Mouse (Mus musculus) thymus, postnatal 36 days (tissue): Measurements from ENCODE around the gene Ppp1r17.

ENCODE experiments used
- DNase-seq, 2 experiments: peaks; one replicate each; pipeline ENCODE4 v3.0.0; 2022; ENCODE audit warnings: mixed read lengths in 2 of 2

The Ppp1r17 gene

DNA sequence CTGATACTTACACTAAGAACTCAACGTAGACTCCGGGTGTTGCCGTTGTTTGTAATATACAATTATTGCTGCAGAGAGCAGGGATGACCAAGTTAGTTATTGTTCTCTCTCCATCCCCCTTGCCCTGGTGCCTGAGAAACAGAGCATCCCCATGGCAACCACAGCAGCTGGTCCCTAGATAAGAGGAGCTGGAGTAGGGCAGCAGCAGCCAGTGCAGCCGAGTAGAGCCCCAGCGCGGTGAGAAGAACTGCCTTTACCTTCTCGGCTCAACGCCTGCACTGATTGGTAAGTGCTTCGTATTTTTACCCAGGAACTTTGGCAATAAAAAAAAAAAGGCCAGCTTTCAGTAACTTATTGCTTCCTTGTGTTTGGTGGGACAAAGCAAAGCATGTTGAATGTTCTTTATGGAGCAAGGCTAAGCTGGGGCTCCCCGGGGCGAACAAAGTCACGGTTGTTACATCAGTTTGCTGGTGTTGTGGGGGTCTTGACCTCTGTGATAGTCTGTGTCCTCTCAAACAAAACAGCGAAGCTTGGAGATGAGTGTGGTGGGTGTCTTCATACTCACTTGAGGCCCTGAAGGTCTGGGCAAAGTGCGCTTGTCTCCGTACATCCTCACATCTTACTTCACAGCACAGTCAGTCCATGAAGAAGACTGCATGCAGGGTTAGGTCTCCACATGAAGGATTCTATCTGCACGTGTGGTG is at the start of gene Ppp1r17:
TSS of gene Ppp1r17 (plus strand) at position 207 of the 704 bp plus-strand sequence.
- DNase-seq = no peak

DNA sequence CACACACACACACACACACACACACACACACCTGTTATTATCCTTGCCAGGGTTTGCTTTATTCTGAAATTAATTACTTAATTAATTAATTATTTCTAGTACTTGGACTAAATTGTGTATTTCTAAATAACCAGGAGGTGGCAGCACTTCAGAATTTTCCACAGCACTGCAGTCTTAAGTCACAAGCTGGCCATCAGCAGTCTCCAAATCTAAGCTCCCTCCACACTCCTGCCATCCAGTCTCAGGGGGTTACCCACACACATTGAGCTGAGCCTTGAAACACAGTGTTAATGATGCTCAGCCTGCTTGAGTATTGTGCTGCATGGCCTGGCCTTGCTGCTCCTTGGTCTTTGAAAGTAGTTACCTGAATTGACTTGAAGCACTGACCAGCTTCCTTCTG is 44.3 kb upstream of the Ppp1r17 start:
- no peak for DNase-seq

DNA sequence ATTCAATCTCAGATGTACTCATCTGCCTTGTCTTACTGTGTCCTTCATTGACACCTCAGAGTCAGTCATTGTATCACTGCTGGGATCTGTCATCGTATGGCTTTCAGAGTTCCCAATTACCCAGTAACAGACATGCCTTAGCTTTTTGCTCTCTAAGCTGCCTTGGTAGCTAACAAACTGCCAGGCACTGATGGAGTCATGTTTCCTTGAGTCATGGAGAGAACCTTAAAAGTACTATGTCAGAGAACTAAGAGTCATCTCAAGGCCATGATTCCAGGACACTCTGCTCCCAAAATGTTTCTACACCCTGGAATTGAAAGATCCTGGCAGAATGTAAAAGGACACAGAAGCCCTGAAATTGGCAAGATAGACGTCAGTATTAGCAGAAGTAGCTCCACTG is 37.5 kb upstream of the Ppp1r17 start:
- DNase-seq = no peak

DNA sequence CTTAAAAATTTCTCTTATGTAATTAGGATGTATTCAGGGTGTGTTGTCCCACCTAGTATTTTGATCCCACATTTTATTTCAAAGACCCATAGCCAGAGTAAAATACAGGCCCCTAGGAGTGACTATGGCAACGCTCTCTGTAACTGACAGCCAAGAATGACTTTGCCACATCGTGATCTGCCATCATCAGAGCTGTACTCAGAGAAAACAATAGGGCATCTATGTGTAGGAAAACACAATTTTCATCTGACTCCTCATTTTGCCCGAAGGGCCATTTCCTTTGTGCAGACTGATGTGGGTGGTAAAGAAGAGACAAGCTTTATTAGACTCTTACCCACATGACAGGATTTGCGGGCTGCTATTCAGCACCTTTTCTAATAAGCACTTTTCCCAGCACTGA is 8.6 kb upstream of the Ppp1r17 start:
- no peak for DNase-seq

DNA sequence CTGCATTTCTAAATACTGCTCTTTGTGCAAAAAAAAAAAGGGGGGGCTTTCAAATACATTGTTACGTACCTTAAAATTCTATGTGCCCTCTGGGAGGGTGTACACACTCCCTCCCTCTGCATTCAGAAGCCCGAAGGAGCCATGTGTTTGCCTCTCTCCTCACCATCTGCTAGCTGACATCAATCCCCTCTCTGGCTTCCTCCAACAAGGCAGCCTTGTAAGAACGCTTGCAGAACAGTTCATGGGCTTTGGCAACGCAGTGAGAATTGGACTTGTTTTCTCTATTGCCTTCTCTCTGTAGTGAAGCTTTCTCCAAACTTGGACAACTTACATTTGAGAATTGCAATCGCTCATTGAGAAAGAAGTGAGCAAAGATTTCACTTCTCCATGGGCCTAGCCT is 4.9 kb upstream of the Ppp1r17 start:
- DNase-seq = no peak

DNA sequence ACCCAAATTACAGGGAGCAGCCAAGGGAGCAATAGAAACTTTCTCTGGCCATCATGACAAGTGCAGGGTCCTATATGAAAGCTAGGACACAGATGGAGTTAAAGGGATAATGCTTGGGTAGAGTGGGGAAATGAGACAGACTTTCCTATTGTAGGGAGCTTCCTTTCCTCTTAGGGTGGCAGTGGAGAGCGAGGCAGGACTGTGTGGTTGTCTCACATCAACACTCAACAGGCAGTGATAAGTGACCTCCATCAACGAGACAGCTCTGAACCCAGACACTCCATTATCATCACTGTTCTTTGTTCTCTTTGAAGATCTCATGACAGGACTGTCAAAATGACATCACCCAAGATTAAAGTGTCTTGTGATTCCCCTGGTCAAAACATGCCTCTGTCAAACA is 2.3 kb downstream of the Ppp1r17 start:
- no peak for DNase-seq

DNA sequence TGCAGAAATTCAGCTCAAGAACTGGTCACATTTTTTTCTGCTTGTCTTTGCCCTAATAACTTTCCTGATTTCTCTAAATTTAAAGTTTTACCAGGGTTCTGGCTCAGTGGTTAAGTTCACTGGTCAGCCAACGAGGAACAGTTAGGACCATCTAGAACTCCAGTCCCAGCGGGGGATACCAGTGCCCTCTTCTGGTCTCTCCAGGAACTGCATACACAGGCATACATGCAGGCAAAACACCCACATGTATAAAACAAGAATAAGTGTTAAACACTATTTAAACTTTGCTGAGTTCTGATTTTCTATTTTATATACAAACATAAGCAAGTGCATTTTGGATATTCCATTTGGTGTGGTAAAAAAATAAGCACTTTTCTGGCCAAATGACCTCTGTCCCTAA is 8.2 kb downstream of the Ppp1r17 start:
- DNase-seq = no peak

DNA sequence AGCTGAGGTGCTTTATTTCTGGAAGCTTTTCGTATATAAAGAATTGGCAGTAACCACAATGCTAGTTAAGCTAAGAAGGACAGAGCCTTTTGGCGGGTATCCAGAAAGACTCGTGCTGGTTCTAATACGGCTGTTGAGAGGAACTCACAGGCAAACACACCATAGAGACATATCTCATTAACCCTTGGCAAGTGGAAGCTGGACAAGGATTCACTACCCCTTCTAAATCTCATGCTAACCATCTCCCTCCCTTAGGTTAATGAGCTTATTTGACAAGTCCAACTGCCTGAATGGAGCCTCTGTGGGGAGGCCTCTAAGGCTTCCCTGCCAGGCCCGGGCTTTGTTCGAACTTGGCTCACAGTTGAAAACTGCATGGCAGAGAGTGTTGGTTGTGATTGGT is 10.0 kb downstream of the Ppp1r17 start:
- DNase-seq = no peak

DNA sequence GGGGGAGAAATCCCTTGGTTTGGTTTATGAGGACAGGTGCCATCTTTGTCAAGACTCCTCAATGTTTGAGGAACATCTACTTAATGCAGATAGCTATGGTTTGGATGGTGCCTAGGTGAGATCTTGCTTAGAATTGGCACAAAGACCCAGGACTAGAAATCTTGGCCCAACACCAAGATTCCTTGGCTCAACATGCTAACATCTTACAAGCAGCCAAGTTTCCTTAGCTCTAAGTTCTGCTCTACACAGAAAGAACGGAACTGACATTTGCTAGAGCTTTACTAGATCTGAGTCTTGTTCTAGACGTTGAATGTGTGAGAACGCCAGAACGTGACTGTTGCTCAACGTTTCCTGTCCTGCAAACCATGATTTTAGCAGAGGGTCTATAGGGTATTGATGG is 10.7 kb downstream of the Ppp1r17 start:
- no peak for DNase-seq

DNA sequence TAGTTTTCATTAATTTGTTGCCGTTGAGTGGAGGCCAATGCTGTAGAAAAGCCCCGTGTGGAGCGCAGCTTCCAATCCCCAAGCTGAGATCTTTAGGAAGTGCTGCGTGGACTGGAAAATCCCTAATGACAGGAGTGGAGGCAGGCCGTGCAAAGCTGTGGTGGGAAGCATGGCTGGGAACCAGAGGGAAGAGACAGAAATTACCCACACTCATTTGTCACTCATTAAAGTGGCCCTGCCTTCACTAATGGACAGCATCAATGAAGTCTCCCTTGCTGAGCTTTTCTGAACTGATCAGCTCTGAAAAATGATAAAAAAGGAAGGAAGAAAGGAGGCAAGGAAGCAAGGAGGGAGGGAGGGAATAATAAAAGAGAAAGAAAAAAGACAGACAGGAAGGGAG is 12.7 kb downstream of the Ppp1r17 start:
- DNase-seq = no peak

DNA sequence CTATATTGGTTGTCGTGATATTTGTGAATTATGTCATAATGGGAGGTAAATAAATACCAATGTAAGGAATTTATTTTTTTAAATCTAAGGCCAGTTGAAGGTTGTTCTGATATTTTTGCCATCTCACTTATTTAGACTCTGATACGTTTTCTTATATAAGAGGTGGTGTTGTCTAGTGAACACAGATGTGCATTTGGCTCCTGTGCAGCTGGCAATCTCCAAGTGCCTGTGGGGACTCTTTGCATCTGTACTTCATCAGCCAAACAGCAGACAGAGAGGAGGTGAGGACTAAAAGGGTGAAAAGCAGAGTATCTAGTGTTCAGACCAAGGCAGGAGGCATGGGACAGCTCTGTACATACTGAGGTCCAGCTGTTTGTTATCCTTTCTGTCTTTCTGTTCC is 14.9 kb downstream of the Ppp1r17 start:
- DNase-seq = no peak

DNA sequence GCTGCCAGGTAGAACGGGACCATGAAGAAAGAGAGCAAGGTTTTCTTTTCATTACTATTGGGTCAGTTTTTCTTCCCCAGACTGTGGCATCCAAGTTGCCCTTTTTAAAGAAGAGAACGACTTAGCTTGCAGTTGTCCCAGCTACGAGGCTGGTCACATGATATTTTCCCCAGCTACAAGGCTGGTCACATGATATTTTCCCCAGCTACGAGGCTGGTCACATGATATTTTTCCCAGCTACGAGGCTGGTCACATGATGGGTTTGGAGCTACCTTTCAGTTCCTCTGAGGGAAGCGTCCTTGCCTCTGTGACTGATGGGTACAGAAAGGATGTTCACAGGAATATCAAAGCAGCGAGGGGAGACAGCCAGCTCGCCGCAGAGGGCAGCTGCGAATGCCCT is 17.8 kb downstream of the Ppp1r17 start:
- no peak for DNase-seq

DNA sequence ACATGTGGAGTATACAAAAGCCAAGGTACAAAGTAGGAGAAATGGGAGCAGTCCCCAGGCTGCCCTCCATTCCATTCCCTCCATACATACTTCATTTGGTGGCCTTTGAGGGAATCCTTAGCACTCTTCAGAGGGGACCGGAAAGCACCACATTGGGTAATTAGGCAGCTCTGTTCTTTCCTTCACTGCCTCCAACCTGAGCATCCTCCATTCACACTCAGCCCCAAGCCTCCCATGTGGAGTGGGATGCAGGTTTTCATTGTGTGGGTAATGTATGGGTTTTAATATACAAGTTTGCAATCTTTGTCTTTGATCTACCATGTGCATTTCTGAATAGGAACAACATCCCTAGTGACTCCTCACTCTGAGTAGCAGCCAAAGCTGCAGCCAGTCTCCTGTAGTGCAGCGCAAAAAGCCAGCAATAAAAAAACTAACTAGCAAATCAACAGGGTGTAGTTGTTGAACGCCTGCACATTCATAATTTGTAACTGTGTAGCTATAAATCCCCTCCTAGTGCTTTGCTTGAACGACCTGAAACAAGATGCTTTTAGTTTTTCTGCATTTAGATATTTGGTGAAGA is 22.3 kb downstream of the Ppp1r17 start:
- no peak for DNase-seq

DNA sequence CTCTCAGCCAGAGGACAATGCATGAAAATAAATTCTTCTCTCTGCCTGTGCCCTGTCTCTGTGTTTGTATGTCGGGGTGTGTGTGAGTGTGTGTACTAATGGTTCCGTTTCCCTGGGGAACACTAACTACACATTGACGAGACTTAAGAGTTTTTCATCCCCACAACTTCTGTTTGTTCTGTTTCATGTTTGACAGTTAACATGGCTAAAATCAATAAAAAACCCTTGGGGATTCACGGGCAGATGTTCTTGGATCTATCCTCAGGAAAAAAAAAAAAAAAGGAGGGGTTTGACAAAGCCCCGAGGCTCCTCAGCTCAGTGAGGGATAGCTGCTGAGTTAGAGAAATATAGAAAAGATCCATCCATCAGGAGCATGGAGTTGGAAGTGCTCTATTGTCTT is 27.0 kb downstream of the Ppp1r17 start:
- no peak for DNase-seq

DNA sequence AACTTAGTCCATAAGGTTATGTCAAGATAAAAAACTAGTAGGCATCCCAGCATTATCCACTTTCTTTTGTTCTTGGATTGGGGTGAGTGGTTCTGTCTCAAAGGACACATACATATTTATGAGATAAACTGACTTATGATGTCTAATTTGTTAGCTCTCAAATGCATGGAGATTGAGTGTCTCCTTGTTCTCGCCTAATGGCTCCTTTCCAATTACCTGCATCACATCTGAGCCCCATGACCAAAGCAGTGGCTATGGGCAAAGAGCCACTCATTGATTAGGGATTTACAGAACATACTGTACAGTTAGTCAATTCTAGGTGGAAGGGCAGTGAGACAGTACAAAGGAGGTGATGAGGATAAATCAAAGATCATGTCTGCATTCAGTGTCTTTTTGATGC is 27.4 kb downstream of the Ppp1r17 start:
- DNase-seq = no peak

DNA sequence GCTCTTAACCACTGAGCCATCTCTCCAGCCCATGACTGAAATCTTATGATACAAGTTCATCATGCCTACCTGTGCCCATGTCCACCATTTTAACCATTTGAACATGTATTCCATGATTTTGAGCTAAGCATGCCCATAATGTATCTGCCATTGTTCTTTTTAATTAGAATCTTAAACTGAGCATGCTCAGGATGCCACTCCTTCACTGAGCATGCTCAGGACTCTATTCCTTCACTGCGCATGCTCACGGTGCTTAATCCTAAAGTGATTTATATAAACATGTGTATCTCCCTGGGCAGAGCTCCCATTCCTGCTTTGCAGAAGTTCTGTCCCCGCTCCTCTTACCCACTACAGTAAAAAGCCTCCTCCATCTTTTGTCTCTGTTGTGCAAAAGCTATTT is 31.3 kb downstream of the Ppp1r17 start:
- DNase-seq = no peak

DNA sequence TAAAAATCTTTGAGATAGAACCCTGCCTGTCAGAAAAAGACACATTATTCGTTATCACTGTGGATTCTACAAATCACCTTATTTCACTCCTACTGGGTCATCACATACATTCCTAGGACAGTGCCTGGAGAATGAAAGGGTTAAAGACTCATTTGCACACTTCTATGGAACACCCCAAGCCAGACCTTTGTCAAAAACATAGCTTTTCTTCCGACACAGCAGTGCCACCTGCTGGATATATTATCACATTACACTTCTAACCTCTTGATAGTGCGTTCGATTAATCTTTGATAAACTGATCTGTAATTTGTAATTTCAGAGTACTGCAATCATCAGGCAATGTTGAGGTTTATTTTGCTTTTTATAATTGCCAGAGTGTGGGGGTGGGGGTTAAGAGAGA is 31.8 kb downstream of the Ppp1r17 start:
- DNase-seq = no peak

DNA sequence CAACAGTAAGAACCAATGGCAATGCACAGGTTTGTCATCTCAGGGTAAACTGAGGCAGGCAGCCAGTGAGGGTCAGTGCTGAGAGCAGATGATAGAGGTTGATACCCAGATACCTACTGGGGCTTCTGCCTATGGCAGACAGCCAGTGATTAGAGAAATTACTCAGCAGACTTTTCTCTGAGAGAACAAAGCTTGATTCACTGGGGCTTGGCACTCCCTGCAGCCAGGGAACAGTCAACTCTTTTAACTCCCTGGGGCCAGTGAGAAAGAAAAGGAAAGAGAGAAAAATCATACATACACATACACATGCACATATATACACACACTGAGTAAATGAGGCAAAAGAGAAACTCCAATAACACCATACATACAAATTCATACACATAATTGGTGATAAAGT is 46.4 kb downstream of the Ppp1r17 start:
- no peak for DNase-seq

DNA sequence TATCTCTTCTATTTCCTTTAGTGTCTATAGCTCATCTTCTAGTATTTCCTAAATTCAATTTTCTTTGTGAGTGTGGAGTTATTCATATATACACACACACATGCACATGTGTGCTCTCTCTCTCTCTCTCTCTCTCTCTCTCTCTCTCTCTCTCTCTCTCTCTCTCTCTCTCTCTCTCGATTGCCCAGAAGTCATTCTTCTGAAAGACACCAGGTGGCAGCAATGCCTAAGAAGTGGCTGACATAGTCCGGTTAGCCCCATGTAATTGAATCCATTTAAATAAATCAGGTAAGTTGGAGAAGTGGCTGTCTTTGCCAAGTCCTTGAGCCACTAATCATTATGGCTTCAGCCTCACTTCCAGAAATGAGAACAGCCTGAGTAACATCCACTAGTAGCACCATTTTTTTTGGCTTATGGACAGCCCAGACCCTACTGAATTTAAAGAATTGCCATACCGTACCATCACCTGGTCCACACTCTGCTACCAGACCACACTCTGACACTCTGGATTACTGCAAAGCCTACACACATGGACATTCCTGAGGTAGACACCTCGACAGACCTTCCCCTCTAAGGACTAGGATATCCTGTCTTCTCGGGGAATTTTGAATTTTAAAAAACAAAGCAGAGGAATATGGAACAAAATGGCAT is 49.5 kb downstream of the Ppp1r17 start:
- DNase-seq = no peak

DNA sequence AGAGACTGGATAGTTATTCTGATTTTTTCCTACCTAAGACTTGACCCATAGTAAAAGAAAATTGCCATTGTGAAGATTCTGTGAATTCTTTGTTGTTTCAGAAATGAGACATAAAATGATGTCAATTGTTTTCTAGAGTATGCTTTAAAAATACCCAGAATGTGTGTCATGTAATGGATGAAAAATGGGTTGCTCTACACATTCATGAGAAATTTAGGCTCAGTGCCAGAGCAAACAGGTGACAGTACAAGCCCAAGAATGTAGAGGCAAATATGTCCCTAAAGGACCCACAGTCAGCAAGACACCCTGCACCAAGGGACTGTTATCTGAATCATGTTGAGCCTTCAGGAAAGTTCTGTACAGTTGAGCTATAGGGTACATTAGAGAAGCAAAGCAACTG is 51.2 kb downstream of the Ppp1r17 start:
- DNase-seq = no peak

DNA sequence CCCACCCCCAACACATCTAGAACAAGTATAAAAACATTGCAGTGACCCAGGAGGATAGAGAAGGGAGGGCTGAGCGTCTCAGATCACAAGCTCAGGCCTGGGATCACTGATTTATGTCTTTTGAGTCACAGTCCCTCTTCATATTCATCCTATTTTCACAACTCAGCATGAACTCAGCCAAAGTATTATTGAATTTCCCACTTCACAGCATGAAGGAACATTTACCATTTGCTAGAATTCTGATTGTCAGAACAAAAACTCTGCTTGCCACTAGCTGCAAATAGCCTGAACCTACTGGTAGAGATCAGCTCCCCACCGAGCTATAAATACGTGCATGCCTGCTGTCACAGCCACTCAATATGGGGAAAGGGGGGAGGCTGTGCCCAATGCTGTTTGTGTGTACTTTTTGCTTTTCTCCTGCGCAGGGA is 59.1 kb downstream of the Ppp1r17 start:
- DNase-seq = no peak
